Mouse (Mus musculus): ENCODE results near the gene Upp1. TPM values are rescaled to one million over a fixed set of nuclear protein-coding genes. Genes with fewer than 3 reads are reported as not detected.
"Not testable (repeated sequence)": the region's sequence is repeated elsewhere in the genome, so short reads cannot be mapped to it uniquely, and the experiment has no call there.

The Upp1 gene
- total RNA-seq, 2 experiments from 2014 or later: 5.7 to 6.3 TPM

GRCm38 (mm10) chr11:9148206-9148605 lies 30.3 kb downstream of the Upp1 start:
- intact Hi-C loops (cut with DNase I): no loop called here
- DNase-seq: no peak

DNA sequence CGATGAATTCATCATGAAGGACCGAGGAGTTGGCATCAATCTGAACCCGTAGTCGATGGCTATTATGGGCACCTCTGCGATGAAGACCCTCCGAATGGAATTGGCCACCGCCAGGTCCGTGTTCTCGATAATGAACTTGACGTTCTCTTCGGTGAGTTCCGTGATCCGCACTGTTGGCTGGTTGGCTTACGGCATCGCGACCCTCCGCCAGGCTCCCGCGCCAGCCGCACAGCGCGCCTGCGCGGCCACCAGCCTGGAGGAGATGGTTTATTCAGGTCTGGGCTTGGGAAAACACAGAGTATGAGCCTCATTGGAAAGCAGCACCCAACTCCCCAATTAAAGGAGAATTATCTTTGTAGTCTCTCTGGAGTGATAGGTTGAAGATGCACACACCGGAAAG lies 32.5 kb downstream of the Upp1 start:
- intact Hi-C loops (cut with DNase I); DNase-seq: not testable (repeated sequence)

- intact Hi-C loops (cut with DNase I): no loop called here
- no peak for DNase-seq
Observed at GRCm38 (mm10) chr11:9159953-9160352, 42.0 kb downstream of the Upp1 start.

- intact Hi-C loops (cut with DNase I): no loop called here
- no peak for DNase-seq
Observed at GRCm38 (mm10) chr11:9167331-9167730, 49.4 kb downstream of the Upp1 start.

DNA sequence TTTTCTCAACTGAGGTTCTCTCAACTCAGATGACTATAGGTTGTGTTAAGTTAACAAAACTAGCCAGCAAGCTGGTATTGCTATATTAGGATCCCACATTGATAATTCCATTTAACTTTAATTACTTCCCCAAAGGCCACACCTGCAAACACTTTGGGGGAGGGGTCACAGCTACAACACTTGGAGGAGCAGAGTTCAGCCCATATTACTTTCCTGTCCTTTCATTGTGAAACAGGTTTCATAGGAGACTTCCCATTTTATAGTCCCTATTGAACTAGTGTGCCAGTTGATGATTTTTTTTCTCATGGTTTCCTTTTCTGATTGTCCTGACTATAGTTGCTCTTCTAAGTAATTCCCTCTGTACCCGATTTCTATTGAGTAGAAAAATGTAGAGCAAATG lies 63.6 kb downstream of the Upp1 start:
- intact Hi-C loops (cut with DNase I): no loop called here
- no peak for DNase-seq

Other genes with a start within 250 kb of the Upp1 start
- not detected for gene Pkd1l1, start 144.8 kb upstream of the Upp1 start, total RNA-seq (2021)
- 10 to 100 TPM in 1 of 2 experiments, 1 to 10 TPM in 1; 9.9 to 11.7 TPM for gene Hus1, start 106.9 kb upstream of the Upp1 start, total RNA-seq (2021)
- 1 to 10 TPM; 1.1 to 2.0 TPM for gene Gm11992, start 69.5 kb upstream of the Upp1 start, total RNA-seq (2021)
- 1 to 10 TPM; 1.9 to 3.1 TPM for gene Sun3, start 69.1 kb upstream of the Upp1 start, total RNA-seq (2021)
- not detected for gene Abca13, start 73.8 kb downstream of the Upp1 start, total RNA-seq (2021)